Mouse (Mus musculus): Measurements from ENCODE around the gene Cfap299.
"Not testable (repeated sequence)": the region's sequence is repeated elsewhere in the genome, so short reads cannot be mapped to it uniquely, and the experiment has no call there.

Gene Cfap299

DNA sequence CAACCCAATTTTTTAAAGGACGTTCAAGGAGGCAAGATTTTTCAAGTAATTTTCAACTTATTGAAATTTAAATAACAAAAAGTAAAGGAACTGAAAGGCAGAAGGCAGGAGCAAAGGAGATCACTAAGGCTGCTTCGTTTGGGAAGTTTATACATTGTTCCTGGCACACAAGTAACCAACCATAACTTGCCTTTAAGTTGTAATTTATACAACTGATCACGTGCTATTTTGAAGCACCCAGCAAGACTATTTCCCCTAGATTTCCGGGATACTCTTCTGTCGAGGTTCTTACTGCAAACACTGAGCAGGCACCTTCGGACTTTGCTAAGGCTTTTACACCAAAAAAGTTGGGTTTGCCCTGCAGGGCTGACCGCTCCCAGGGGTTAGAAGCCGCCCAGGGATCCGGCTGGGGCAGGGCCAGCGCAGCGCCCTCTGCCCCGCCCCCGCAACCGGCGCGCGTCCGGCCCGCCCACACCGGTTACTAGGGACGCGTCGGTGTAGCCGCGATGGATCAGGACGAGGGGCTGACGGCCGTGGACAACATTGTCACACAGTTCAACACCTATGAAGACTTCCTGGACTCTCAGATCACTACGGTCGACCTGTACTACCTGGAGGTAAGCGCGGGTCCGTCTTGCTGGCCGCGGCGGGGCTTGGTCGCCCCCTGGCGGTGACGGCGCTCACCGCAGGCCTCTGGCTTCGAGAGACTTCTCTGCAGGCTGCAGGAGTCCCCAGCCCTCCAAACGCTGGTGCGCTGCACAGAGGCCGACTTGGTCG is at the start of gene Cfap299:
TSS of gene Cfap299 (plus strand) at position 457 of the 777 bp plus-strand sequence.
- CTCF ChIA-PET: no interaction called here

DNA sequence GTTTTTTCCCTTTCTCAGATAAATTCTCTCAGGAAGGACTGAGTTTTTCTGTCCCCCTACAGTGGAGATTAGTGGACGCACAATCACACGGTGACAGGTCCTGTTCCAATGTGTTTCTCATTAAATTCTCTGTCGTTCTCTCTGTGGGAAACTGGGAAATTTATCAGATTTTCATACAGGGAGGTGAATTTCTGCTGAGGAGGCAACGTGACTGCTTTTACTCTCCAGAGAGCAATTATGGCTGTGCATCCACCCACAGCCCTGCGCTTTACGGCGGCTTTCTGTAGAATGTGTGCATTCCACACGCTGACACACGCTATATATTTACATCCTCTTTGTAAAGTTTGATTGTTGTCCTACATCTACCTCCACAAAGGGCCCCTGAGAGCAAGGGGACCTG is 47.1 kb upstream of the Cfap299 start:
- CTCF ChIA-PET: no interaction called here

DNA sequence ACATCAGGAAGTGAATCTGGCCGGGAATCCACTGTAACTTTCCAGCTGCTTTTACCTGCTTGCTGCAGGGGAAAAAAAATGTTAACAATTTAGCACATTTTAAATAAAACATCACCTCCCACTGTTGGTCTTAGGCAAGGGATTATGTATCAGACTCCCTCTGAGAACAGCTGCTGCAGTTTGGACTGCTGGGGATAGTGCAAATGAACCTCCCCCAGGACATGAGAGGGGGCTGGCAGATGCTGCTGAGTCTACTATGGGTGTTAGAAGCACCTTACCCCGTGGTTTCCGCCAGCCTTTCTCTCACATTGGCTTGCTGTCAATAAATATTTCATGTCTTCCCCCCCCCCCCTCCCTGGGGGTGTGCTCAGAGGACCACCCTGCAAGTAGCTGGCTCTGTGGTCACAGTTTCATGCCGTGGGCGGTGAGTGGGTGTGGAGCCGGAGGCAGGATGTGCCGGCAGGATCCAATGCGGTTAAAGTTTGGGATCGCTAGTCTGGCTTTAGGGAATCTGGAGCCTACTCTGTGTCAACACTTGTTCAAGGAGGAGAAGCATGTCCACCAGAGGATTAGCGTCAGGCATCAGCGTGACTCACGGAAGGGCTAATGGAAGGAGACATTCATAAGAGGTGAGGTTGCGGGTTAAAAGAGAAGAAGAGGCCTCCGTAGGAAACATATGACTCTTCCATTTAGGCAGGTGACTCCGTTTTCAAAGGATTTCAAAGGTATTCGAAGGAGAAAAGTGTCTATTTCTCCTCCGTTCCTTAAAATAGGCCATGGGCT is 45.2 kb upstream of the Cfap299 start:
- CTCF ChIA-PET: interaction anchor here (0.6 kb wide), 1 partner anchor 561 kb away, joined by 7 read pairs; no protein-coding TSS in a partner anchor

DNA sequence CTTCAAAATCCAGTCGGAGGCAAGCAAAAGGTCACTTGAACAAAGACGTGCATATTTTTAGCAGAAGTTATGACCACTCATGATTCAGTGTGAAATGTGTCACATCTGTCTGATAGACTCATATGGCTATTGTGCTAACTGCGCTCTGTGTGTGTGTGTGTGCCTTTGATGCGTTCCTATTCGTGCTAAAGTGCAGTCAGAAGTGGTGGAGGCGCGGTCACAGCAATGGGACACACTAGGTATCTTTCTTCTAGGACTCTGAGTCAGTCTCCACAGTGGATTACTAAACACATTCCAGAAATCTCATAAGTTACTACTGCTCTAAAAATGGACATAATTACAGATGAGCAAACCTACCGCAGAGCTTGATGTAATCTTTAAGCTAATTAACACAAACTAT is 38.5 kb upstream of the Cfap299 start:
- CTCF ChIA-PET: no interaction called here

DNA sequence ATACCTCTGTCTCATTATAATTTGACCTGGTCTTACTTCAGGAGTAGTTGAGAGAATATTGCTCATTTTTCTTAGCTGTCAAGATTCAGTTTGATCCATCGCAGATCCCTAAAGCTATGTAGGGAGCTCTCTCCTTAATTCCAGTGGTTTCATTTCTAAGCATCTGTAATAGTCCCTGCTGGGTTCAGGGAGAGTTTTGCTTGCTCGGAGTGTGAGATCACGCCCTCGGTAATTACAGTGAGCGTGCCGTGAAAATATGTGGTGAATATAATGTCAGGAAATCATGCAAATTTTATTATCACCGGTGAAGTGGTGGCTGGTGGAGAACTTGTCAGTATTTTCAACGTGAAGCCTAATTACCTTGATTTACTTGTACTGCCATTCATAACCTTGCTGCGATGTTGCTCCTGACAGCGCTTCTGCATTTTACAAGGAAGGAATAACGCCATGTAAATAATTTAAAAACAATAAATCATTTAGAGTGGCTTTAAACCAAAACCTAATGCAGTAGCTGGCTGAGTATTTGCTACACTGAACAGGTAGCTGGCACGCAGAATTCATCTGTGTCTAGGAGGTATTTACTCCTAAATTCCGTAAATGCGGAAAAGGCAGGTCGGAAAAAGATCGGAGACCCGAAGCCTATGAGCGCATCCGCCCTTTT is 36.6 kb upstream of the Cfap299 start:
- CTCF ChIA-PET: no interaction called here

DNA sequence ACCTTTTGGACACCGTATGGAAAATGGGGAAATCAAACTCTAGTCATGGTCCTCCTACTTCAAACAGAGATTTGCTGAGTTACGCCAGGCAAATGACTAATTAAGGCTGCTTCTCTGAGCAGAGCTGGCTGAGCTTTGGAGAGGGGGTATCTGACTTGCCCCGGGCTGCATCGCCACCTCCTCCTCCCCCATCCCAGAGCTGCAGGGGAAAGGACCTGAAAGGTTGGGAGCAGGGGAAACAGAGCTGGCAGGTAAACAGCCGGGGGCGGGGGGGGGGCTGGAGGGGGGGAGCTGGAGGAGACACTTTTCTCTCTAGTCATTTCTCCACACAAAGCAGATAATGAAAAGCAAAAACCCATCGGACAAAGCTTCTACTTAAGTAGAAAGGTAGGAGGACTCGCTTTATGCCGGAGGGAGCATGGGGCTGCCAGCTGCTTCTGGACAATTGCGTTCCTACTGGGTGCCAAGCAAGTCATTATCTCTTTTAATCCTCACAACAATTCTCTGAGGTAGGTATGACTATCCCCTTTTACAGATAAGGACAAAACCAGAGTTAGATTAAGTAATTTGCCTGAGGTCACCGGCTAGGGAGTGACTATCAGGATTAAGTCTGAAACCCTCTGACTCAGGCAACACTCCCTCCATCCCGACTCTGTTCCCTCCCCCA is 35.9 kb upstream of the Cfap299 start:
- CTCF ChIA-PET: no interaction called here

DNA sequence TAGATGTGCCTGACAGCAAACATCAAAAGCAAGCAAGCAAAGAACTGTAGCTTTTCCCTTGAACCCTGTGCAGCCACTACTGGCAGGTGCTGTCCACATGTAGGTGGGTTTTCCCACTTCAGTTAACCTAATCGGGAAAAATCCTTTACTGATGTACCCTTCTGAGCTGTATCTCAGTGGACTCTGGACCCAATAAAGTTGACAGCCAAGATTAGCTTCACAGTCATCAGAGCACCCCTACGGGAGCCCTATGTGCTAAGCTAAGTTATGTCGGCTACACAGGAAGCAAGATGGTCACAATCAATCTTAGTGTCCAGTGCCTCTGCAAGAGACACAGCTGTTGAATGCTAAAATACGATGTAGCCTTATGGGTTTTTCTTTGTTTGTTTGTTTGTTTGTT is 29.0 kb upstream of the Cfap299 start:
- CTCF ChIA-PET: no interaction called here

DNA sequence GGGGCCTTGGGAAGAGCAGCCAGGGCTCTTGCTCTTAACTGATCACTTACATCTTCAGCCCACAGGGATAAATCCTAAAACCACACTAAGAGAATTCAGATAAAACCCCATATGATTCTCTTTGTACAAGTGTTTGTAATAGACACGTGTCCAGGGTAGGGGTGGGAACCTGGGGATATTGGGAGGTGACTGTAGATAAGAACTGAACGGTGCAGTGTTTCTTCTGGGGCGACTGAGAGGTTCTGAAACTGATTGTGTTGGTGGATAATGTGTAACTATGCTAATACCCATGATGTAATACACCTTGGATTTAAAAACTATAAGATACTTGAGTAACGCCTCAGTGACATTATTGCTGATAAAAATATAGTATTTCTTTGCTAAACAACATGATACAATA is 23.4 kb upstream of the Cfap299 start:
- CTCF ChIA-PET: no interaction called here

DNA sequence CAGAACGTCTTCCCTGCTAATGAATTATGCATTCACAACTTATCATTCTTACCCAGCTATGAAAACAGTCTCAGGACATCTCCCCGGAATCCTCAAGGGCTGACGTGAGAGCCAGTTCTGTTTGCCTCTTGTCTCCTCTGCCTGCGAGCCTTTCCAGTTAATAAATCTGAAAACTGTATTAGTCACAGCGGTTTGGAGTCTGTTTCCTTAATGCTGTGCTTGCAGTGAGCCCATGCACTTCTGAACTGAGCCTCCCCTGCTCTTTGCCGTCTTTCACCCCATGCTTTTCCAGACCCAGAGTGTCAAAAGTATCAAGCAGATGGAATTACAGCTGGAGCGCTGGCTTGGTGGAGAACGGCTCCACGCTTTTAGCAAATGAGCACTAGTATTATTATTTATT is 22.6 kb upstream of the Cfap299 start:
- CTCF ChIA-PET: no interaction called here

DNA sequence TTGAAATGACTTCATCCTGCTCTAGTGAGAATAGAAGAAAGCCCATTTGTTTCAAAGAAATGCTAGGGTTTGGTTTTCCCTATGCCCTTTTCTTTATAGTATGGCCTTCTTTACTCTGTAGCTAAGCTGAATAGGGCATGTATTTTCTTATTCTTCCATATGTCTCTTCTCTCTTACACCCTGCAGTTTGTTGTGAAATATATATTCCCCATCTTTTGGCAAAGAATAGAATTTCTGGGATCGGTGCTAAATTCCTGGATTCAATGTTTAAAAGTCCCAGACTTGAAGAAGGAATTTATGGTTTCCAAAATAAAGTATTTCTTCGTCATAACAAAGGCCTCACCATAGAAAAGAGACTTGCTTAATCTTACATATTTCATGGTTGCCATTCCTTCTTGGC is 2.5 kb upstream of the Cfap299 start:
- CTCF ChIA-PET: no interaction called here

DNA sequence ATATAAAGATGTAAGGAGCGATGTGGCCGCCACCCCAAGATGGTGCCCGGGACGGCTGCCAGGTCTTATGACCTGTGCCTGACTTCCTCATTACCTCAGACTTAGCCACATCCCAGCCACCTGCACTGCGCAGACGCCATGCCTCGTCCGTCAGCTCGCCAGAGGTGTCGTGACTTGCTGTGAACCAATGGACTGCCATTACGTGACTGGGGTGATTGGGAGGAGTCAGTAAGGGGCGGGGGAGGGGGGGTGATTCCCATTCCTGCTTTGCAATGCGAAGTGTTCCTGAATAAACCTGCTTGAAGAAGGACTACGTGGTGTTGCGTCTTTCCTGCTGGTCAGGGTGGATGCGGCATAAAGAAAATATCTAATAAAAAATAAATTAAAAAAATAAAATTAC is 14.6 kb downstream of the Cfap299 start:
- CTCF ChIA-PET: not testable (repeated sequence)

DNA sequence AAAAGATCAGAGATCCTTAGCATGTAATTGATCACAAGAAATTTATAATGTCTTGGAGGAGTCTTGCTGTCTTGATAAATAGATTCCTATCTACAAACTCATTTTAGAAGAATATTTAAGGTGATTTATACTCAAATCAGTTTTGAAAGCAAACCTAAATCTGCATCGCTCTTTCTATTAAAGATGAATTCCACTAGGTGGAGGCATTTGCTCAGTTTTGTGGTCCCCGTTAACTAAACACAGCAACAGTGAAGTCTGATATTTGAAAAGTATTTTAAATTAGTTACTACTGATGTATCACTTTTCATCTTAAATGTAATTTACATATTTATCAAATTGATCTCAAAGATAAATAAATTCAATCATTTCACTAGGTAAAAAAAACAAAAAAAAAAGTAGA is 15.5 kb downstream of the Cfap299 start:
- CTCF ChIA-PET: interaction anchor here (0.6 kb wide), 1 partner anchor 9 kb away, joined by 3 read pairs; no protein-coding TSS in a partner anchor

DNA sequence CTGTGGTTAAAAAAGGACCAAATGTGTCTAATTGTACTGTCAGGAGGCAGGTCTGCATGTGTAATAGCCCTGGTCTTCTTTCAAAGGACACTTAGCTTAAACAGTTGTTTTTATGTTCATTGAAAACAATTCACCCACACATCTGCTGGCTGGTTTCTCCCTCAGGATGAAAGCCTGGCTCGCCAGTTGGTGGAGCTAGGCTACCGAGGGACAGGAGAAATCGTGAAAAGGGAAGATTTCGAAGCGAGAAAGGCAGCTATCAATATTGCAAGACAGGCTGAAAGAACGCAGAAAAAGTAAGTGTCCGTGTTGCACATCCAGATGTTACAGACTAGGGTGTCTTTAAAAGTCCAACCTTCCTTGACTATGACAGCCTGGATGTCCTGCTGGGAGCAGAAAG is 17.0 kb downstream of the Cfap299 start:
- CTCF ChIA-PET: no interaction called here

DNA sequence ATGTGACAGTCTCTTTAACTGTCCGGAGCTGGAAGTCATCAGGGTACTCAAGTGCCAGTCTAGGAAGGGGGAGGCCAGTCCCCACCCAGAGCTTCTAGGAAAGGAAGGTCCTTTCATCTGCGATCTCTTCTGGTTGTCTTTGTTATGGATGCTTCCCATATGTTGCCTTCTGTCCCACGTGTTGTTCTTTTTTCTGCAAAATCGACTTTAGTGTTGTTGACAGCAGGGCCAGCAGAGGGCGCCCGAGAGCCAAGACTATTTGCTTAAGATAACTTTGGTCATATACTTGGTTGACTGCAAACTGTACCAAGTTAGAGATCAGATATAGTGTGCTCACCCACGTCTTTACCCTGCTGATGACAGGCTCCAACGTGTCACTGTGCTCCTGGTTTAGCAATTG is 19.5 kb downstream of the Cfap299 start:
- CTCF ChIA-PET: no interaction called here

DNA sequence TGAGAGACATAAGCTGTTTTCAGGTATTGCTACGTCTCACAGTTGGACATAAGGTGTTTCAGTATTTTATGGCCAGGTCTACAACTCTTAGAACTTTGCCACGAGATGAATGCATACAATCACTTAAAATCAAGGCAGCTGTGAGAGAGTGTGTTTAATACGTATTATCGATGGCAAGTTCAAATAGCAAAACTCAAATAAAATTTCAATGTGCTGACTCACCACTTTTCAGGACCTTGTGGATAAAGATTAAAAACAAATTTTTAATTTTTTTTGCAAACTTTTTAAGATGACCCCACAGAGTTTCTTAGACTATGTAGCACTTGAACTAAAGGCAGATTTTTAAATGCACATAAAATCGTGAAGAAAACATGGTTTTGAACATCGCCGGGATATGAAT is 30.8 kb downstream of the Cfap299 start:
- CTCF ChIA-PET: no interaction called here

DNA sequence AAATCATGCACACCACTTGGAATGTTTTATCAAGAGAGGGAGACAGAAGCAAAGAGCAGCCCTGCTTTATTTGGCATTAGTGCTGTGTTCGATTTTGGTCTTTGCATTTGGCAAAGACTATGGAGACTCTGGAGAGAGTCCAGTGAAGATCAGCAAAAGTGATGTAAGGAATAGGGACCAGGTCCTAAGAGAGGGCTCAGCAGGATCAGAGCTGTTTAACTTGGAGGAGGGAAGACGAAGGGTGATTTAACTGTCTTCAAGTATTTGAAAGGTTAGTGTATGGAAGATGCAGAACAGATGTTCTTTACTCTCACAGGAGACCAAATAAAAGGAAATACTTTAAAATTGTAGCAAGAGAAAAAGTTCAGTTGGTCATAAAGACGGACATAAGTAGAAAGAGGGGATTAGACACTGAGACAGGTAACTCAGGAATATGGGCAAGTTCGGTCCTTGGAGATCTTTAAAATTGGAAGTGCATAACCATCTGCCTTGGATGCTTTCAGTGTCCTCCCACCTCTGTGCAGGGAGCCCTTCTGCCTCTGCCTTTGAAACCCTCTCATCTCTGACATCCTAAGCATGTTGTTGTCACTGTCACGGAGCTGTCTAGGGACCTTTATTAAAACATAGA is 31.8 kb downstream of the Cfap299 start:
- CTCF ChIA-PET: no interaction called here

DNA sequence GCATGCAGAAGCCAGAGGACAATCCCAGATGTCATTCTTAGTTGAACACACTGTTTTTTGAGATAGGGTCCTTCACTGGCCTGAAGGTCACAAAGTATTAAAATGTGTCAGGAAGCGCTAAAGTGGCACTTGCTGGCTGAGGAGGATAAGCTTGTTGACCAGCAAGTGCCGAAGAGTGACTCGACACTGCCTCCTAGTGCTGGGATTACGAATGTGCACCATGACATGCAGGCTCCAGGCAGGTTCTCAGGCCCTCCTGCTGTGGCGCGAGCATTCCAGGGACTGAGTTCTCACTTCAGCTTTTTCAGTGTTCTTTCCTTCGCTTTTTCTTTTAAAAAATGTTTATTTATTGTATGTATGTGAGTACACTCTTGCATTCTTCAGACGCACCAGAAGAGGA is 34.3 kb downstream of the Cfap299 start:
- CTCF ChIA-PET: no interaction called here

DNA sequence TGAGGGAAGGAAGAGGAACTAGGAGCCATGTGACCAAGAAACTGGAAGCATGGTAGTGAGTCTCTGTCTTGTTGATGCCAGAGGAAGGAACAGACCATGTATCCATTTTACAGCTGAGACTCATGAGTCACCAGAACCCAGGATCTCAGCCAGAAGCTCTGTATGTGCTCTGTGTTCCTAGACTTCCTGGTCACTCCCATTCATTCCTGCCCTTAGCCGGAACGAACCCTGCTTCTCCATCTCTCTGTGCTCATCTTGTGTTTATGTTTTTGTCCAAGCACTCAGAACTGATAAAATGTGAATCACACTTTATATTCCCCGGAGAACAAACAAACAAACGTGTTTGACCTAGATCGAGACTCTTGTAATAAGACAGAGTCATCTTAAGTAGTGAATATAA is 36.2 kb downstream of the Cfap299 start:
- CTCF ChIA-PET: no interaction called here

DNA sequence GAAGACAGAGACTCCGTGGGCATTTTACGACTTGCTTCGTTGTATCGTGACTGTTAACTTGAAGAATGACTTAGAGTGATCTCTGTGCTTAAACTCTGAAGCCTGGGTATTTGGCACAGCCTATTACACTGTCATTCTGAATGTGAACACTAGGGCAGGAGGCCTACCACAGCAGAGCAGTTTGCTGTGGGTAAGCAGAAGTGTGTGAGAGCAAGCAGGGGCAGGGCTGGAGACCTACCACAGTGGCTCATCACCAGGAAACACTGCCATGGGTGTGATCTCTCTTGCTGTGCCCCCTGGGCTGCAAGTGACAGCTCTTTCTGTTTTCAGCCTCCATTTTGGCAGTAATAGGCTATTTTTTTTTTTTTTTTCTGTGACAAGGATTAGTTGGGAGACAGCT is 39.7 kb downstream of the Cfap299 start:
- CTCF ChIA-PET: no interaction called here

DNA sequence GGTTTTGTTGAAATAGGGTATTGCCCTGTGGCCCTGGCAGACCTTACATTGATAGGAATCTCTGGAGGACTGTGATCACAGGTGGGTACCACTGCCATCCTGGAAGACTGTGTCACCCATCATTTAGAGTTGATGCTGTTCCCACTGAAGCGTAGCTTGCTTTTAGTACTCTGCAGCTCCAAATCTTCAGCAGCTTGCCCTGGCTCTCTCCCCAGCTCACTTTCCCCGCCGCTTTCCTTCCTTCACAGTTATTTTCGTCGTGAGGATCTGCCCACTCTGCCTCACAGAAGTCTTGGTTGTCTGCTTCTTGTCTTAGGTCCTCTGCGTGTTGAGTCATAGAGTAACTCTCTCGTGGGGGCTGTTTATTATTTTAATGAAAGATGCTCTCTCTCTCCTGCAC is 40.3 kb downstream of the Cfap299 start:
- CTCF ChIA-PET: no interaction called here

DNA sequence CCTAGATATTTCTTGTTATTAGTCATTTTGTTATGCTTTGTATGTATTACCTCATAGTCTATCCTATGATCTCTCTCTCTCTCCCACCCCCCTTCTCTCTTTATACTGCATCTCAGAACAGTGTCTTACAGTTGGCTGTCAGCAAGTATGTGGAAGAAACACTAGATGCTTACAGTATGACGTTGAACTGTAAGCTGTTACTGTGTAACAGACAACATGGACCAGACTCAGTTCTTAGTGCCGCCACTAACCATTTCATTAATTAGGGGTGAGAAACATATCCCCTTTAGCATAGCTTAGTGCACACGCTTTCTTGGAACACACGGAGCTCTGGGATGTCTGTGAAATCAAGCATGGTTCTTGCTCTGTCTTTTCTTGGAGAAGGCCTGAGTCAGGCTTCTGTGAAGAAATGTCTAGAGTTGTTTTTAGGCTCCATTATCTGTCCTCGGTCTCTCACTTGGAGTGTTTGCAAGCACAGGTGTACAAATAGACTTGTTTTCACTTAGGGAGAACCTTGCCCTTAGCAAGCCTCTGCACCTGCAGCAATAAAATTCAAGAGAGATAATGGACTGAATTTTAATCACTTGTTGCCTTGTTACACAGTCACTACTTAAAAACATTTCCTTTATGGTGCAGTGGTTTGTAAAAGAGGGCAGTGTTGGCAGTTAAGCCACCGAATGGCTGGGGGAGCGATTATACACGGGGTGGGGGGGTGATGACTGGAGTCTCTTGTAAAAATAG is 47.1 kb downstream of the Cfap299 start:
- CTCF ChIA-PET: no interaction called here

DNA sequence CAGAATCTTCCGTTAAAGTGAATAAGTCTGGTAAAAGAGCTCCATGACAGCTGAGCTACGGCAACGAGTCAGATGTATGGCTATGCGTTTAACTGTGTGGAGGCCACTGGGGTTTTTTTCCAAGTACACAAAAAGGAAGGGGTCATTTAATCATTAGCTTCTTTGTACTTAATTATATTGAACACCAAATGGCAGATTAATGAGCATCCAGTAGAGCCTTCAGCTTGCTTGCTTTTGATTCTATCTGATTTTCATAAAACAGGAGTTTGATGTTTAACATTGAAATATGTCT is 47.6 kb downstream of the Cfap299 start:
- CTCF ChIA-PET: no interaction called here
